Mouse (Mus musculus) spleen, adult 2 months (tissue): ENCODE results near the gene Ndufaf7.

ENCODE experiments used
- CTCF ChIP-seq: fragments of 200-500 bp; IDR thresholded peaks from 2 replicates; pipeline ENCODE4 v1.5.1; 2011; ENCODE audit warnings: mild to moderate bottlenecking, inconsistent platforms; ENCODE audit not compliant: insufficient read depth, insufficient read length, insufficient replicate concordance; ENCODE audit errors: extremely low read depth
- POLR2A ChIP-seq: fragments of 200-500 bp; IDR thresholded peaks from 2 replicates; pipeline ENCODE4 v1.6.1; 2011; ENCODE audit warnings: low read depth, low read length, inconsistent platforms

GRCm38 (mm10) chr17:78912861-78913281 is 24.1 kb upstream of the Ndufaf7 start:
- TF ChIP-seq CTCF: no peak
- TF ChIP-seq POLR2A: no peak
